Mouse (Mus musculus) kidney, adult 18-20 months (tissue): ENCODE results near the gene Akap12.

Experiments
- DNase-seq: peaks from one replicate; pipeline ENCODE4 v3.0.0; 2021

Akap12 gene

DNA sequence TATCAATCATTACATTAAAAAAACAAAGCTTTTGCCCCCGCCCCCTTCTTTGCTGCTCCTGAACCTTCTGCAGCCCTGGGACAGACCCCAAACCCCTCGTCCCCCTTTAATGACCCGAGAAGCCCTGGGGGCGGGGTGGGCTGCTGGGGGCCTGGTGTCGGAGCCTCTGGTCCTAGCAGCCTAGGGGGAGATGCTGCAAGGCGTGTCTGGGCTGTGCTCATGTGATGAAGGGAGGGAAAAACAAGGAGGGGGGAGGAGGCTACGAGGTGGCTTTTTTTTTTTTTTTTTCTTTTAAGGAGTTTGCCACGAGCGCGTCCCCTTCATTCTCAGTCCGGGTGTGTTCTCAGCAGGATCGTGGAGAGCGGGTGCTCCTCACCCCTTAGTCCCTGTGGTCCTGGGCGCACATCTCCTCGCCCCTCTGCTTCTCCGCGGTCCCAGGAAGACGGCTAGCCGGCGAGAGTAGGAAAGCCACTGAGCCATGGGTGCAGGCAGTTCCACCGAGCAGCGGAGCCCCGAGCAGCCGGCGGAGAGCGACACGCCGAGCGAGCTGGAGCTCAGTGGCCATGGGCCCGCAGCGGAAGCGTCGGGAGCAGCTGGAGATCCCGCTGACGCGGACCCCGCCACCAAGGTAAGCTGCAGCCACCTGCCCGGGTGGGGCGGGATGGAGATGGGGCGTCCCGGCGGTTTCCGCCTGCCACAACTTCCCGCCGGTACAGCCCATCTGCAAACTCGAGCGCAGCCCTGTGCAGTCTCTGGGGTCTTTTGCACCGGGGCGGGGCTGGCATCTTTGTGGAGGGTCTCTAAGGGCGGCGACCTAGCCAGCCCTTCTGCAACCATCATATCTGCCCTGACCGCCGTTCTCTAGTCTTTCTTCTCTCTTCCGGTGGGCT is at the start of gene Akap12:
TSS of gene Akap12 (plus strand) at position 340 of the 890 bp plus-strand sequence.
- DNase-seq: peak; percentile 24

DNA sequence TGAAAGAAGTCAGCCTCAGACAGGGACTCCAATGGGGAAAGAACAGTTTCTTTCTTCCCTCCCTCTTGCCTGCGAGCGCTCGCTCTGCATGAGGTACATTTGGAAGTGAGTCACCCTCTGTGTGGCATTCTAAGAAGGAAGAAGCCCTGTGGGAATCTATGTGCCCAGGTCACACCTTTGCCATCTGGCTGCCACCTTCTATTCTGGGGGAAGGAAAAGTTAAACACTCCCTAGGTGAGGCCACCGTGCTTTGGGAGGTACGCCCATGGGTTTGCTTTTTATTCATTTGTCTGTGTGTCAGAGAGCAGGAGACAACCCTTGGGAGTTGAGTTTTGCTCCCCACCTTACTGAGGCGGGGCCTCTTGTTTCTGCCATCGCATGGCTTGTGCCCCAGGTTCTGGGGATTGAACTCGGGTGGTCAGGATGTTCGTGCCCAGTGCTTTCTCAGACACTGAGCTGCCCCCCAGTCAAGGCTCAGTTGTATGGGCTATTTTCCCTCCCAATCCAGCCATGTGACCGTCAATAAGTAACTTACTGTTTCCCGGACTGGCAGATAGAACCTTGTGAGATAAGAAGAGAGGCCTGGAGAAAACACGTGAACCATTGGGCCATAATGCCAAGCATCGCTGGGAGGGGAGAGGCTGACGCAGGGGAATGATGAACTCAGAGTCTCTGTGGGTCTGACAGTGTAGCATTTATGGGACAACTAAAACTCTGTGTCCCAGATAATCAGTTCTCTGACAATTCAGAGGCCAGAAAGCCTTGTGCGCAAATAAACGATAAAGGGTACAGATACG is 35.4 kb upstream of the Akap12 start:
- DNase-seq: no peak

DNA sequence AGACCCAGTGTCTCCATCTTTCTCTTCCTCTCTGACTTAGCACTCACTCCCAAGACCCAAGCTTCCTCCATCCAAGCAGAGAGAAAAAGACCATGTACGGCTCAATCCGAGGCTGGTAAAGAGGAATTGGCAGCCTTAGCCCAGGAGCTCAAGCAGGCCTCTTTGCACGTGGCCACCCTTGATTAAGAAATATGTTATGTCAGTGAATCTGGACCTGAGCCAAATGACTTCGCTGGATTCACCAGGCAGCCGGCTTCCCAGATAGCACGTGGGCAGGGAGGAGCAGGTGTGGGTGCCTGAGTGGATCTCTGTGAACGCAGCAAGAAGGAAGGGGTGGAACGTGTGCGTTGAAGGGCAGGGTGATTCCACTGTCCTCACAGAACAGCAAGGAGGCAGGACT is 33.1 kb upstream of the Akap12 start:
- DNase-seq: no peak

DNA sequence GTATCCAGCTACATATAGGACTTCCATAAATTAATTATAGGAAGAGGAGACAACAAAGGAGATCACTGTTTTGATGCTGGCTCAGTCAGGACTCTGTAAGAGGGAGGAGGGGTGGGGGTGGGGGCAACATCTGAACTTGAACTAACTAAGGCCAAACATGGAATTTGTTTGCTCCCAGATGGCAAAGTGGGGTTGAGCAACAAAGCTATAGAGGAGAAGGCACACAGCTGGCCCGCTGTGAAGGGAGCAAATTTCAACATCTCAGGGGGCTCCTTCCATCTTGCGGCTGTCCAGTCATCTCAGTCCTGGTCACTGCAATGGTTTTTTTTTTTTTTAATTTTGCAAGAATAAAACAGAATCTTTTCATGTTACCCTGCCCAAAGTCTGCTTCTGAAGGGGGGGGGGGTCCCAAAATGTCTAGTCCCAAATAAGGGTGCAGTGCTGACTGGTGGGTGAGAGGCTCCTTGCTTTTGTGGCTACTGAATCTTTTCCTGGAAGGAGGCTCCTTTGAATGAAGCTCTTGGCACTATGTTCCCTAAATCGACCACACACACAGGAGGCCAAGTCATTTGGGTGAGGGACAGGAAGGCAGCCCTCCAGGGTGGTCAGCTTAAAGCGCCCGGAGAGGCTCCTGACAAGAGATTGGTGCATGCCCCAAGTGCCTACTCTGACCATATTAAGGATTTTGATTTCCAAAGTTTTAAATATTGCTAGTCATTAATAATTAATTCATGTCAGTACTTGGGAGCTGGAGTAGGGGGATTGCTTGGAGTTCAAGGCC is 26.2 kb upstream of the Akap12 start:
- DNase-seq: no peak

DNA sequence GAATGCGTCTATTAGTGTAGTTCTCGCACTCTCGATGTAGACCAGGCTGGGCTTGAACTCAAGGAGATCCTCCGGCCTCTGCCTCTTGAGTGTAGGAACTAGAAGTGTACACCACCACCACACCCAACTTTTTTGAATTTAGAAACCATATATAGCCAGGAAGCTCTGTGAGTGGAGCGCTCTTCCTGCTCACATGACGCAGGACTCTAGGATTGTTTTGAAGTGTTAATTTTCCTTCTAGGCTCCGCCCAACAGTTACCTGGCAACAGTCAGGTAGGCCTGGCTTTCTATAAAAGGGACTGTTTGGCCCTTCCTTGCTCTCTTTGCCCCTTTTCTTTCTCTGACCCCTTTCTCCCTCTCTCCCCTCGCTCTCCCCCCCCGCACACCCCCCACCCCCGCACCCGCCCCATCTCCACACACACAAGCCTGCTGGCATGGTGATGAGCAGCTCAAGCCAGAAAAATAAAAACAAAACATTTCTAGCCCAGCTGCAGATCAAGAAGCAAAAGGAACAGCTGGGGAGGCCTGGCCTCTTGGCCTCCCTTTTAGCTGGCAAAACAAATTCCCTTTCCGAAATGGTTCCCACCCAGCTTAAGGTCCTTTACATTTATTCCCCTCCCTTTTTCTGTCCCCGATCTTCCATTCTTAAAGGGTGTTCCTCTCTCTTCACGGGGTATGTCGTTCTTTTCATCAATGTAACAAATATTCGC is 22.4 kb upstream of the Akap12 start:
- no peak for DNase-seq

DNA sequence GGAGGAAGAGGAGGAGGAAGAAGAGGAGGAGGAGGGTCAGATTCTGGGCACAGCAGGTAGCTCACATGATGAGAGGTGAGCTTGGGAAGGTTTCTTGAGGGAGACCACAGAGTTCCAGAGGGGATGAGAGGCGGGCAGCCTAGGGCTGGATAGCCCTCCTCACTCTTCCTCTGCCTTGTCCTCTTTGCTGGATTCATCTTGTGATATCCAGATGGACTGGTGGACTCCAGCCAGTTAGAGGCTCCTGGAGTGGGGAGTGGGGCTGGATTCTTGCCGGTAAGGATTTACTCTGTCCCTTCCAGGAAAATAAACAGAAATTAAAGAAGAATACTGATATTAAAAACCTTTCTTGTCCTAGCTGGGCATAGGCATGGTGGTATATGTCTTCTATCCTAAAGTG is 20.4 kb upstream of the Akap12 start:
- DNase-seq: no peak

DNA sequence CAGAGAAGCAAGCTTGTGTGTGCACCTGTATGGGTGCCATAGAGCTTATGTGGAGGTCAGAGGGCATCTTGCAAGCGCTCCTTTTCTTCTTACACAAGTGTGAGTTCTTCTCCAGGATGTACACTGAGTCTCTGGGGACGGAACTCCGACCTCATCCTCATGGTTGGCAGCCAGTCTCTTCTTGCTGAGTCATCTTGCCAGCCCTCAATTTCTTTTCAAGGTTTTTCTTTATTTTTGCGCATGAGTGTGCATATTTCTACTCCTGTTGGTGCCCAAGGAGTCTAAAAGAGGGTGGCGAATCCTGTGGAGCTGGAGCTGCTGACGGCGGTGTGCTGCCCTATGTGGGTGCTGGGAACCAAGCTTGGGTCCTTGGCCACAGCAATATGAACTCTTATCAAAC is 19.8 kb upstream of the Akap12 start:
- no peak for DNase-seq

DNA sequence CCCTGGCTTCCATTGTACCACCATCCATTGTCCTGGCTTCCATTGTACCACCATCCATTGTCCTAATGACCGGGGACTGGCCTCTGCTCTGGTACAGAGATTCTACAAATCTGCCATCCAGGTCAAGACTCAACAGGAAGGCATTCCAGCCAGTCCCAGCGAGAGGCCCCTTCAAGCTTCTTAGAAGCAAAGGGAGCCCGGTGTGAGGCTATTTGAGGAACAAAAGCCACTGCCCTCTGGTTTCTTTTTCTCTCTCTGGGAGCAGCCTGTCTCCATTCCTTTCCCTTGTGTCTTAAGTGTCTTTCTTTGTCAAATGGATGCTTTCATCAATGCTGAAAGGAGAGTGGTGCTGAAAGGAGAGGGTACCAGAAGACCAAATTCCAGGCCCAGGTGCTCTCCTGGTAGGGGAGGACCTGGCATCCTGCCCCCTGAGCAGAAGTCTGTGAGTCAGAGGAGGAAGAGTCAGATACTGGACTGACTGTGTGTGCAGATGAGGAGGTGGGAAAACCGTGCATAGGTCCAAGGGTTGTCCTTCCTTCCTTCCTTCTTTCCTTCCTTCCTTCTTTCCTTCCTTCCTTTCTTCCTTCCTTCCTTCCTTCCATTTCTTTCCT is 16.8 kb upstream of the Akap12 start:
- no peak for DNase-seq

DNA sequence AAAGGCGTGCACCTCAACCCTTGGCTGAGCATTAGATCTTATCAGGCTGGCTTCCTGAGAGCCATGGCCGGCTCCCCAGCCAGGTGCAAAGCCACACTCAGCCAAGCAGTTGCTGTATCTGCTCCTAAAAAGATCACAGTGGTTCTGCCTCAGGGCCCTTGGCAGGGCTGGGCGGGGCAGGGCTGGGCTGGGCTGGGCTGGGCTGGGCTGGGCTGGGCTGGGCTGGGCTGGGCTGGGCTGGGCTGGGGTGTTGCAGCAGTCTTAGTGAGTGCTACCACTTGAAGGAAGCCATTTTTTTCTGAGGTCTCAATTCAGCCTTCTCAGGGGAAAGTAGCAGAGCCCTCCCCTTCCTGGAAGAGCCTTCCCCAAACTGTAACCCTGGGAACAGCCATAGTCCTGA is 15.5 kb upstream of the Akap12 start:
- no peak for DNase-seq

DNA sequence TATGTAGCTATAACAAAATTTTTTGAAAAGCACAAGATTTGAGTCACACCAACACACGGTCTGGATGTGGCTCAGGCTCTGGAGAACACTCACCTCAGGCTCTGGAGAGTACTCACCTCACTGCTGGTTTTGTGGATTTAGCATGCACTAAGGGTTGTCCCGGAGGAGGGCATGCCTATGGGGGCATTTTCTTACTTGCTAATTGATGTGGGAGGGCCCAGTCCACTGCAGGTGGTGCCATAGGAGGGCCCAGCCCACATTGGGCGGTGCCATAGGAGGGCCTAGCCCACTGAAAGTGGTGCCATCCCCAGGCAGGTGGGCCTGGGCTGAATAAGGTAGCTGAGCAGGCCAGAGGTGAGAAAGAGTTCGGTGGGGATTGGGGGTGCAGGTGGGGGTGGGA is 12.6 kb upstream of the Akap12 start:
- DNase-seq: no peak

DNA sequence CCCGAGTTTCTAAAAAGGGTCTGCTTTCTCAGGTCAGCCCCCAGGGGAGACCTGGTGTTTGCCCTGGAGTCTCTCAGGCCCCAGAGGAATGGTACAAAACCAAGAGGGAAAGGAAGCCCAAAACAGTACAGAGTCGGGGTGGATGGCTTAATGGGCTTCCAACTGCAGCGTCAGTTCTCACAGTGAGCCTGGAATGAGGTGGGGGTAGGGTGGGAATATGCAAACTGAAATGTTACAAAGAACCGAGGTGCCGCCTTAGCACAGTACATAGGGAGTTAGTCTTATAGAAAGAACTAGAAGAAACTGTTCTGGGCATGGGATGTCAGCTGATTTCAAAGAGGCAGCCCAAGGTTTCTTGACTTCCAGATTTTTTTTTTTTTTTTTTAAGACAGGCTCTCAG is 11.7 kb upstream of the Akap12 start:
- no peak for DNase-seq

DNA sequence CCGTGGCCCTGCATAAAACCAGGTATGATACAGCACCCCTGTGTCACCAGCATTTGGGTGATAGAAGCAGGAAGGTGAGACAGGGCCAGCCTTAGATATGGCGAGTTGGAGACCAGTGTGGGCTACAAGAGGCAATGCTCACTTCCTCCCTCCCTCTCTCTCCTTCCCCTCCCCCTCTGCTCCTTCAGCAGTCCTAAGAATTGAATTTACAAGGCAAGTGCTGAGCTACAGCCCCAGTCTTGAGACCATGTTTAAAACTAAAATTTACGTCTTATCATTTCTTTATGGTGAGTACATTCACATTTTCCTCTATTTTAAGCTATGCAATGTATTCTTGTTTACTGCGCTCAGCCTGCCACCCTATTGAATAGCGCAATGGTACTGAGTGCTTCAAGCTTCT is 5.3 kb upstream of the Akap12 start:
- no peak for DNase-seq

DNA sequence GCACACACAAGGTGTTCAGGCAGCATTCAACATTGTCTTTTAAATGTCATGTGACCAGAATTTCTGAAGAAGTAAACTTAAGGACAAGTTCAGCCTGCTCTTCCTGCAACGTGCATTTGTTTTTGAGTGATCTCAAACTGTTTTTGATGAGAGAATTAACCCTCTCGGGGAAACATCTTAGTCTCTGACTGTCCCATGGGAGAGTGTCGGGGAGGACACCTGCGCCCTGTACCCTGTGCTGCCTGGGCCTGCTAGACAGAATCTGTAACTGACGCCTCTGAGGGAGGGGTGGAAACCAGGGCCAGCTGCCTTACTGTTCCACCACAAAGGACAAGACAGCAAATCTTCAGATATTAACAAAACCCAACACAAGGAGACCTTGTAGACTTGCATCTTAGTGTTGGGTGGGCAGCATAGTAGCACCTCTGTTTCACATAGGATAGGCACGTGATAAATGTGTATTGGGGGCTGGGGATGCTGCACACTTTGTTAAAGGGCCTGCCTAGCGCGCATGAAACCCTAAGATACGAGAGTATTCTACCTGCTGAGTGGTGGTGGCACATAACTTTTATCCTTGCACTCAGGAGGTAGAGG is 4.7 kb upstream of the Akap12 start:
- DNase-seq: no peak

DNA sequence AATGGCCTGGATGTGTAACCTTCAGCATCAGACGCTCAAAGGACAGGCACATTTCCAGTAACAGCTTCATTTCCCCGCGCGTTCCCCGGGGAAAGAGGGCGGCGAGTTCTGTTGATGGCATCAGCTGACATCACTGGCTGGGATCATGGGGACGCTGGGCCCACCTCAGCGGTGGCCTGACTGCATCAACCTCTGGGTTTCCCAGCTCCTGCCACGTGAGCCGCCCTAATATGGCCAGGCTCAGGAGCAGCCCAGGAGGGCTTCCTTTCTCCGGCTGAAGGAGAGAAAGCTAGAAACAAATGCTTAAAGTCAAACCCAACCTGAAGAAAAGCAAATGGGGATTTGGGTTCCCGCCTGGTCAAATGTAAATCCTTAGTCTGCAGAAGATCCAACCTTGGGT is 539 bp upstream of the Akap12 start:
- no peak for DNase-seq

DNA sequence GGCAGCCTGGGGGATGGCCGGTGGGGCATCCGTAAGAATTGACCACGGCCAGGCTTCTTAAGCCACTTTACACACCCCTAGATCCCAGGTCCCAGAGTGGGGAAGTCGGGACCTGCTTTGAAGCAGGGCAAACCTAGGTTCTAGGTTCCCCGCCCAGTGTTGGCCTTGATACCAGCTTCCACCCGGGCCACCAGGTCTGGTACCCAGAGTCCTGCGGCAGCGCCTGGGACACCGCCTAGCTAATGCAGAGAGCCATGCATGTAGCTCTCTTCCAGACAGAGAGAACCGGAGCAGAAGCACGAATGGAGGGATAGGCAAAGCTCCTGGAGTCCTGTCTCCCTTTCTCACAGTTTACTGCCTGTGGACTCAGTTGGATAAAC is 741 bp downstream of the Akap12 start:
- peak; percentile 16 for DNase-seq

DNA sequence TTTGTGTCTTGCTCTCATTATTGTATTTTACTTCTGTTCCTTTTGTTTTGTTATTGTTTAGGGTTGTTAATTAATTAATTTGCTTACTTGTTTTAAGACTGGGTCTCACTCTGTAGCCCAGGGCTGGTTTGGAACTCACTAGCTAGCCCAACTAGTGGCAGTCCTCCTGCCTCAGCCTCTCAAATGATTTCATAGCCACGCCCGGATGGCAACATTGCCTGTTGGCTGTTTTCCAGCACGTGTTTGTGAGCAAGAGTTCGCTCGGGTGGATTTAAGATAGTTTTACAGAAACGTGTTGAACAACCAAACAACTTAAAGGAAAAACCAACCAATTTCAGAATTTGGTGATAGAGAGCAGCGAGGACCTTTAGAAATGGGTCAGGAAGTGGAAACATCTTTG is 1.3 kb downstream of the Akap12 start:
- no peak for DNase-seq

DNA sequence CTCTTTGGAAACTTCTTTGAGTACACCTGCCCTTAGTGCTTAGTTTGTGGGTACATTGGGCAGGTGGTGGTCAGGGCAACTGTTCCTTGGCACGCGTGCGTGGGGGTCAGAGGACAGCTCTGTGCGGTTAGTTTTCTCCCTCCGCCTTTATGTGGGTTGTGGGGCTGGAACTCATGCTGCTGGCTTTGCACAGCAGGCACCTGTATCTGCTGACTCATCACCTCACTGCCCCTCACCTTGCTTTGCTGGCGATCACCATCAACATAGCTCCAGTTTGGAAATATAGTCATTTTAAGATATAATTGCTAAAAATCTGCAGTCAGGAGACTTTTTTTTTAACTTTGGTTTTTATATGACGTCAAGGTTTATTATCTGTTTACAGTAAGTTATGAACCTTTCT is 2.0 kb downstream of the Akap12 start:
- DNase-seq: no peak

DNA sequence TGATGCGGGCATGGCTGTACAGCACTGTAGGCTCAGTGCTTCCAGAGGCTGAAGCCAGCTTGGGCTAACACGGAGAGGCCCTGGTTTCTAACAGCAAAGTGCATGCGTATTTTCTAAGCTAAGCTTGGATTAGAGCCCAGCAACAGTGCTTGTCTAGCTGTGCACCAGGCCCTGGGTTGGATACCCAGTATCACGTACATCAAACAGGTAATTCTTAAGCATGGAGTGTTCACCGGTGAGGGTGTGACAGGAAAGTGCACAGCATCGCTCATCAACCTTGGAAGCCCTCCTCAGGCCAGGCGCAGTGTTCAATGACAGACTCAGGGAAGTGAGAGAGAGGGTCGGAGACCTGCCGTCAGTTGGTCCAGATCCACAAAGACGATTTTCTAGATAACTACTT is 9.4 kb downstream of the Akap12 start:
- no peak for DNase-seq

DNA sequence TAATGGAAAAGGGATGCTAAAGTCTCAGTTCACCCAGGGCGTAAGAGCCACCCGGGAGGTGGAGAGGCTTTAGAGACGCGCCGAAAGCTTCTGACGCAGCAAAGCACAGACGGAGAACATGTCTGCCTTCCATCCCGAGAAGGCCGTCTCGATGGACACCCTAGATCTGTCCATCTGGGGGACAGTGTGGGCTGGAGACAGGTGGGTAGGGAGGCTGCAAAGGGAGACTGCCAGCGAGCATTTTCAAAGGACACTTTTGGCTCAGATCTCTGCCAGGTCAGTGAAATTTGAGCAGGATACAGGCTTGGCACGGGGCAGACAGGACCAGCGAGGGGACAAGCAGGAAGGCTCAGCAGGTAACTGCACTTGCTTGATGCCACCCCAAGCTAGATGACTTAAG is 9.9 kb downstream of the Akap12 start:
- DNase-seq: no peak

DNA sequence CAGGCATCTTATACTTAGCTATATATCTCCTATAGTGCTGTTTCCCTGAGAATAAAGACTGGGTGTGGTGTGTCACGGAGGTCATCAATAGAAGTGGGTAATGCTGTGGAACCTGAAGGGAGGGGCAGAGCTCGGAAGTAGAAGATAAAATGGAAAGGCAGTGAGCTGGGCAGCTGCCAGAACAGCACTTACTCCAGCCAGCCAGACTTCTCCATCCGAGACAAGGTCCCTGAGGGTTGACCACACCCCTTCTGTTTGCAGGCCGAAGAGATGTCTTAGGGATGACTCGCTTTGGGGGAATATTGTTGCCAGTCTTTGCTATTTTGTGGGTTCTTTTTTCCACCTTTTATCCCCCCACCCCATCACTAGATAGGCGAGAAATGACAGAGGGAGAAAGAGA is 11.9 kb downstream of the Akap12 start:
- no peak for DNase-seq

DNA sequence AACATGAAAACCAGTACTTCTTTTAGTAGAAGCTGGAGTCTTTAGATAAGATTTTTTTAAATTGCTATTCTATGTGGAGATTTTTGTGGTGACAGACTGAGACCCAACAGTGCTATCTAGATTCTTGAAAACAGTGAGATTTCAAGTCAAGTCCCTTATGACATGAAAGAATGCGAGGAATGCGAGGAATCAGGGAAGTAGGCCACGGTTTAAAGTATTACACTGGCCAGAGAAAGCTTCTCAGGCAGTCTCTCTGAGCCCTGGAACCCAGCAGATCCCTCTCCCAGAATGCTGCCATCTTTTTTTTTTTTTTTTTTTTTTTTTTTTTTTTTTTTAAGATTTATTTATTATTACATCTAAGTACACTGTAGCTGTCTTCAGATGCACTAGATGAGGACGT is 16.2 kb downstream of the Akap12 start:
- DNase-seq: no peak

DNA sequence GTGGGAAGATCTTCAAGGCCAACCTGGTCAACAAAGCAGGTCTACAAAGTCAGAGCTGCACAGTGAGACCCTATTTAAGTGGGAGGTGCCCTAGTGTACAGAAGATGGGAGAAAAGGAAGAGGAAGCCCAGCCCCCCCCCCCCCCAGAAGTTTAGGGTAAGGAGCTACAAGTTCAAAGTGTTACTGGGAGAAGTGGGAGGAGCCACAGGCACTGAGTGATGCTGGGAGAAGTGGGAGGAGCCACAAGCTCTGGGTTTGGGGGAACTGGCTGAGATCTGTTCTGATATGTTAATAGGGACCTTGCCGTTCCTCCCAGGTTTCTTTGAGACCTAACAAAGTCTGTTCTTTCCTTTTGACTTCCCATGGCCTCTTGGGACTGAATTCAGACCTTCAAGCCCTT is 18.6 kb downstream of the Akap12 start:
- DNase-seq: no peak
